Mouse (Mus musculus) embryo, embryonic 11.5 days (tissue): ENCODE measurements at regions not wholly inside any gene's neighbourhood (a gene's known extent, or its start where the extent isn't known, plus 50 kb on each side); places are given as distances from the start of the nearest gene placed in this dataset.

Experiments
- DNase-seq: peaks from one replicate; pipeline ENCODE4 v3.0.0-alpha.2; 2012; ENCODE audit warnings: low read depth, low spot score

DNA sequence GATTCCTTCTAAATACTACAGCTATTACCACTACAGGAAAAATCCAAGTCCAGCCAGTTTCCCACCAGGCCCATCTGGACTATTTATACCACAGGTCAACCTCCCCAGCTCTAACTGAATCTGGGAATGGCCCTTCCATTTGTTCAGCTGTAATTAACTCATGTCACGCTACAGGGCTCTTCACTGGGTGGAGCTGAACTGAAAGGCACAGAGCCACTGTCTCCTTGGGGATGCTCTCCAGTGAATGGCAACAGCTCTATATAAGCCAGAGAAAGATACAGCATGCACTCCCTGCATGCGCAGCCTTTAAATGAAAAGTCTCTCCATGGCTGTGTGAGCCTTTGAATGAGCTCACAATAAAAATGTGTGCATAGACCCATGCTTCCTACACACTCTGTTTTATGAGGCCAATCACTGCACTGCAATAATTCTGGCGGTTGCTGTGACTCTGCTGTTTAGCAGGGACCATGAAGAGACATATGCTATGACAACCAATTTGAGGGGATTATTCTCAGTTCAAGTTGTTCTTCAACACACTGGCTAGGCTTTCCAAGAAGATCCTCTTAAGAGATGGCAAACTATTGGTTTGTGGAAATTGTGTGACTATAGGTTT, 376.3 kb upstream of the Kif18a start:
- no peak for DNase-seq

DNA sequence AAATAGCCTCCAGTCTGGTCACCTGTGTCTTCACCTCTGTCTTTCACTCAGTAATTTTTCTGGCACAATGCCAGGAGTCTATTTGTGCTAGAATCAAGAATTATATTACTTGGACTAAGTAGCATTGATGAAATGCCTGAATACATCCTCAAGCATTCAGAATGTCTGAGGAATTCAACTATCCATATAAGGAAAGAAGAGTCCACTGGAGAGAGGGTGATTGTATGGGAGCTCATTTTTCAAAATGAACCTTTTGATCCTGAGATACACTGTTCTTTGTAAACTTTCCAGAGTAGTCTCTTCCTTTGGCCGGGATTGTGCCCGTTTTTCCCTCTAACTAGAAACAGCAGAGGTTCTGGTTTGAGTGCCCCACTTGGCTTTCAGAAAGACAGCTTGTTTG, 367.0 kb upstream of the Kif18a start:
- DNase-seq, result no peak

DNA sequence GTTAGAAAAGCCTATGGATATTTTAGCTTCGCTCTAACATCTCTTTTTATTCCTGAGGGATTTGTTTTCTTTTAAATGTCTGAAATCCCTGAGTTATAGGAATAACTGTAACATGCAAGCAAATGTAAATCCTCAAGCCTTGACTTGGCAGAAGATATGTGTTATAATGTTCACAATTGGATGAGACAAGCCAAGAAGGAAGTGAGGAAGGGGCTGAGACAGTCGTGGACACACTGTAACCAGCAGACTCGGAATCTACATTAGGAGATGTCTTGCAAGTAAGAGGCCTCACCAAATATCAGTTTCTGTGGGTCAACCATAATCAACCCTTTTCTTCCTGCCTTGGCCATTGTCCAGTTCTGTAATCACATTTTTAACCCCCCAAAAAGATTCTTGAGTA, 366.6 kb upstream of the Kif18a start:
- no peak for DNase-seq

DNA sequence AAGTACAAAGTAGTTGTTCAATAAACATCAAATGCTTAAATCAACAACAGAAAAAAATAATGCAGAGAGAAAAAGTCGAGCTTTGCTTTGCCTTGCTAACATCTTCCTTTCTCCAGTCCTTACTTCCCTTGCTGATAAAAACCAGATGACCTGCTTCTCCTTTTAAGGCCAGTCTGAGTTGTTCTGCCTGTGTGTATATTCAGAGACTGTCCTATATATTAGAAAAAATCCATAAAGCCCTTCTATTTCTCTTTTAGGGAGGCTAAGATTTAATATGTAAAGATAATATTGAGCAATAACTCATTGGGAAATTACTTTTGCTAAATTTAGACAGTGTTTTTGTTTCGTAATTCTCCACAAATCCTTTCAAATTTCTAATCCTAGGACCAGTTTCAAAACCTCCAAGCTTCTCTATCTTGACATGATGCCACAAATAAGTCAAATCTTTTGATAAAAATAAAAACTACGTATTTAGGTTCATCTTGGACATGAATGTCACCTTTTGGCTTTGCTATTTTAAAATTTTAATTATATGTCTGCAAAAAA, 361.0 kb upstream of the Kif18a start:
- no peak for DNase-seq

DNA sequence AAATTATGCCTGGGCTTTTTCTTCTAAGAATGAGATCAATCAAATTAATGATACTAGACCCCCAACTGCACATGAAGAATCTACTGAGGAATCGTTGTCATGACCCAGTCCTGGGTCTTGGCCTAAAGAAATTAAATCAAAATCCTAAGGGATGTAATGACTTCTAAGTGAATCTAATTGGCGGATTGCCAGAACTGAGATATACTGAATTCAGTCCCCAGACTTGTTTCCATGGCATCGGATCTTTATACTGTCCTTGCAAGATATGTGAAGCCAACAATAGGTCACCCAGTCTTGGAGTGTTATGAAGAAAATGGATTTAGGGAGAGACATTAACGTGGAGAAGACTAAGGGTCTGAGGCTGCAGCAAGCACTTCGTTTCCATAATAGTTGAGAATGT, 360.4 kb upstream of the Kif18a start:
- no peak for DNase-seq

DNA sequence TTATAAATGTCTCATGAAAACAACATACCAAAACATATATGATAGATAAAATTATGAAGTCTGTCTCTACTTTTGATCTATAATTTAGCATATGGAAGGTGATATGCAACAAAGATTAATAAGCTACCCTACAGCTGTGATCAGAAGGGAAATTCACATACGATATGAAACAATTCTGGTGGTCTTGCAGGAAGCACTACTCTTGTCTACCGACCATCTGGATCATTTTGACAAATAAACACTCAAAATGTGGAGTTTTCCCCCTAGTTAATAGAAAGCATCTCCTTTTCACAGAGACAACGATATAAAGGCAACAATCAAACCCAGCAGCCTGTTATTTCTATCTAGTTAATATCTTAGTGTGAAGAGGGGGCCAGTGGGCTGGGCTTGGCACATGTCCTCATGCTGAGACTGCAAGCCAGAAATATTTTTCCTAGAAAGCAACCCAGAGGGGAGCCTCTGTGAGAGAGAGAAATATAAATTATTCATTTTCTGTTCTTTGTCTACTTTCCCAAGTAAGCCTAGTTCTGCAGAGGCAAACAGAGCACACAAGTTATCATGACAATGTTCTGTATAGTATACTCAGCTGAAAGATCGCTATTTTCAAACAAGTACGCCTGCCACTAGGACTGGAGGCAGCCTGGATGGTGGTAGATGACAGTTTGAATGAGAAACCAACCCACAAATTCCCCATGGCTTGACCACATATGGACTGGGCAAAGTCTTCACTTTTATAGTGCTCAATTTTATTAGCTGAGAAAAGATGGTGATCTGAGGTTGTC, 344.4 kb upstream of the Kif18a start:
- no peak for DNase-seq

DNA sequence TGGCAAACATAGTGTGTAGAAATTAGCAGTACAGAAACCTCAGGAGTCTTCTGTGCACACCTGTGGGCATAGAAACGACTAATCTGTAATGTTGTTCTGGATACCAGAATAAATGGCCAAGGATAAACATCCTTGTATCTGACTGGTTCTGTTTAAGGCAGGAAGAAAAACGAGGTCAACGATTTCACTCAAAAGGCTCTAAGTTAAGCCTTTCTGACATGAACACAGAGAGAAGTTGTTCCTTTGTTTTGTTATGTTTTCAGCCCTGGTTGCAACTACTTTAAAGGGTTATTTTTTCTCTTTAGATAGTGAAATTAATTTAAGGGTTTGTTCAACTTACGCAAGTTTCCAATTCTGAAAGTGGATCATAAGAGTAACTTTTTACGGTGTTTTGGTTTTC, 299.6 kb upstream of the Kif18a start:
- no peak for DNase-seq

DNA sequence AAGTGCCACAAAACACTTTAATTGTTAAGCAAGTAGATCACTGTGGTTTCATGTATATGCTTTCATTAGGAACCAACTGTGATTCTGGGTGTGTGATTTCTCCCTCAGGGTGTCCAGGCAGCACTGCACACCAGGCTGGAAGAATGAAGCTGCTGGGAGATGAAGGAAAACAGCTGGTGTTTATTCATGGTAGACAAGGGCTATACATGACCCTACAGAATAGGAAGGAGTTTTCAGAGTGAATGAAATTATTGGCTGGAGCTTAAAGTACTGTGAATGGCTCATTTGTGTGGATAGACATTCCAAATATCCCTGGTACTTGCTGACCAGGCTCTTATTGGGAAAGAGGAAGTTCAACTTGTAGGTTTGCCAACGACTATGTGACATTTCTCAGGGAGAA, 264.3 kb upstream of the Kif18a start:
- DNase-seq, result no peak

DNA sequence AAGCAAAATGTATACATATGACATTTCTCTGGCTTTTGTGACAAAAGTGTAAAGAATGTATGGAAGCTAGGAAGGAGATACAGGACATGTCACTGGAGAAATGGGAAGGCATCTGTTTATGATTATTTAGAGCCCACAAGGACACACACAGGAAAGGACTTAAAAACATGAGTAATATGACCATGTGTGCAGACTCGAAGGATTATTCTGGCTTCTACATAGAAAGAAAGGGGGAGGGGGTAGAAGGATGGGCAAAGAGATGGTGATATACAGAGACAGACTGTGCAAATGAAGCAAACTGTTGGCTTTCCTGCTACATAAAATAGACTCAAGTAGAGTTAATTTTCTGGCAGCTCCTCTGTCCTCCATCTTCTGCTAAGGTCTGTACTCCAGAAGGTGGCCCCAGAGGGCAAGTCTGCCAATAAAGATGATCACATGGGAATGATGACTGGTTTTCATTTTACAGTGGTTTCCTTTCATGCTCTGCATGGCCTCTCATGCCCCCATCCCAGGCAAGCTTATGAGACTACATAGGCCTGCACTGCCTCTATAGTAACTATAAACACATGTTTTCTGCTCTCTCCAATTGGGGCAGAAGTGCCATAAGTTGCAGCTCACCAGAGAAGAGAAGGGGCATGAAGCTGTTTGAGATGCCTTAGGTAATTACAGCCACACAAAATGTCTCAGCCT, 263.4 kb upstream of the Kif18a start:
- DNase-seq, result no peak

DNA sequence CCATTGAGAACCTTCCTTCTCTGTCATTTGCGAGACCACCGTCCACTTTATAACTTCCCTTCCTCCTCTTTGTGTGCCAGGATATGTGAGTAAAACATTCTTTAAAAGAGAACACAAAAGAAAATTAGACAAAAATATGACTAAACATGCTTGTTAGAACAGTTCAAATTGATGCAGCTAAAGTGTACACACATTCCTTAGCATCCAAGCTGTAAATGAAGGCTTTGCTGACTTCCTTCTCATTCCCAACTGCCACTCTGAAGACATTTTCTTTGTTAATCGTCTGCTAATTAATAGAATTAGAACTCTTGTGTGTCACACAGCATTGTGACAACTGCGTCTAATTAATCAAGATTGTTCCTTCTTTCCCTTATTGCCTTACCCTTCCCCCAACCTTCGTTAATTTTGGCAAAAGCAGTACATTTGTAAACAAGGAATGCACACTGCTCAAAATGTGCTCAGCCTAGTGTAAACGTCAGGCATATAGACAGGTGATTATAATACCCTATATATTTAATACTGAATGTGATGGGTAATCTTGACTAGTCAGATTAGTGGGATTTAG, 242.3 kb upstream of the Kif18a start:
- DNase-seq, result no peak
